Mouse (Mus musculus): Measurements from ENCODE around the gene Sox1. TPM values are rescaled to one million over a fixed set of nuclear protein-coding genes. Genes with fewer than 3 reads are reported as not detected.

Gene Sox1
- polyA plus RNA-seq, 1 experiment from 2014 or later: not detected

DNA sequence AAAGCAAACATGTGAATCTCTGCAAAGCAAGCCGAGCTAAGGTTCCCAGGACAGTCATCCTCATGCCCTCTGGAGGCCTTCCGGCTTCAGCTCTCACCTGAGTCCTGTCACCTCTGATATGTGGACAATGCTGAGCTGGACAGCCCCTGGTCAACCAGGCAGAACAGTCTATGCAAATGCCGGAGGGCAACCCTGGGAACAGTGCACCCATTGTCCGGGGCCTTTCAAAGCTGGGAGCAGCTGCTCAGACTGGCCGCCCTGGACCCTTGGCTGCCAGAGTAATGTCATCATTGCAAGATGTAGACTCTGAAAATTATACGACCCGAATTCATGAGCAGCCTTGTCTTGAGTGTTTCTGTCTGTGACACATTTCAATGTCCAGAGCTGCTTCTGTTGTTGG, 37.5 kb downstream of the Sox1 start:
- Histone ChIP-seq H3K9me3 (no peaks in the 10 kb centered on the region), H3K27me3 (ENCODE audit: insufficient read depth, poor library complexity, severe bottlenecking) (peaks cover 86% of the 10 kb centered on the region), H3K4me3 (no peak overlapping the region), H3K4me1 (peaks cover 20% of the 10 kb centered on the region), H3K36me3 (no peaks in the 10 kb centered on the region), H3K27ac (no peak overlapping the region)
- DNase-seq (ENCODE audit: low spot score): no peak
- 72% methylated on average over 7 of the region's 7 CpGs for WGBS

DNA sequence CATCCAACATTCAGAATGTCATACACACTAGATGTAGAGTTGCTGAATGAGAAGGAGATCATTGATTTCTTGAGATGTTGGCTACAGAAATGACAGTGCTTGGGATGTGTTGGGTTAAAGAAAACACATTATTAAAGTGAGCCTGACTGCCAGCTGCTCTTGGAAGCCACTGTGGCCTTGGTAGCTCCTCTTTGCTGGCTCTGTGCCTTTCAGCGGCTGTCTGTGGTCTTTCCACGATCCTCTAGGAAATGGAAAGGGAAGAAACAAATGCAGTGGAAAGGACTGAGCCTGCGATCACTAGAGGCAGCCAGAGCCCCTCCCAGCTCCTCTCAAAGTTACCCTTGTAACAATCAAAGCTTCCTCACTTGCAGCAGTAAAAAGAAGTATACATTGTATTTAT, 39.7 kb downstream of the Sox1 start:
- WGBS: 66% methylated on average over 3 of the region's 3 CpGs
- DNase-seq (ENCODE audit: low spot score): no peak
- H3K4me1 ChIP-seq: peaks cover 13% of the 10 kb centered on the region

DNA sequence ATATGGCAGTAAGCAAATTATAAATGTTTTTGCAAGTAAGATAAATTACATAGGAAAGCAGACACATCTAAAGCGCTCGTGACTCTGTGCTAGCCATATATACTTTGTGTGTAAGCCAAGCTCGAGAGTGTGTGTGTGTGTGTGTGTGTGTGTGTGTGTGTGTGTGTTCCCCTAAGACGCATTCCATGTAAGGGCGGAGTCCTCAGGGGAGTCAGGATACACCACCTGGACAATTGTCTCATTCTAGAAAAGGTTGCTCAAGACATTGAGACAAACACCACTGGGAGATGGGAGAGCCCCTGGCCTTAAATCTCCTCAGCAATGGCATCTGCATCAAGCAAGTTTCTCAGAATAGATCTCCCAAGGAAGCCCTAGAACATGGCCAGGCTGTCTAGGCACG, 42.9 kb downstream of the Sox1 start:
- Histone ChIP-seq H3K9me3 (no peaks in the 10 kb centered on the region), H3K27ac (no peak overlapping the region), H3K27me3 (ENCODE audit: insufficient read depth, poor library complexity, severe bottlenecking) (peaks cover 33% of the 10 kb centered on the region), H3K4me3 (no peak overlapping the region), H3K36me3 (no peaks in the 10 kb centered on the region), H3K4me1 (no peaks in the 10 kb centered on the region)
- DNase-seq (ENCODE audit: low spot score): no peak
- WGBS: 75% methylated on average over 6 of the region's 6 CpGs

More for the DNA sequence above, 39.7 kb downstream of the Sox1 start:
- no peaks in the 10 kb centered on the region for H3K36me3 ChIP-seq
- H3K27ac ChIP-seq: no peak overlapping the region
- no peaks in the 10 kb centered on the region for H3K9me3 ChIP-seq
- H3K27me3 ChIP-seq (ENCODE audit: insufficient read depth, poor library complexity, severe bottlenecking): peaks cover 65% of the 10 kb centered on the region
- no peak overlapping the region for H3K4me3 ChIP-seq

DNA sequence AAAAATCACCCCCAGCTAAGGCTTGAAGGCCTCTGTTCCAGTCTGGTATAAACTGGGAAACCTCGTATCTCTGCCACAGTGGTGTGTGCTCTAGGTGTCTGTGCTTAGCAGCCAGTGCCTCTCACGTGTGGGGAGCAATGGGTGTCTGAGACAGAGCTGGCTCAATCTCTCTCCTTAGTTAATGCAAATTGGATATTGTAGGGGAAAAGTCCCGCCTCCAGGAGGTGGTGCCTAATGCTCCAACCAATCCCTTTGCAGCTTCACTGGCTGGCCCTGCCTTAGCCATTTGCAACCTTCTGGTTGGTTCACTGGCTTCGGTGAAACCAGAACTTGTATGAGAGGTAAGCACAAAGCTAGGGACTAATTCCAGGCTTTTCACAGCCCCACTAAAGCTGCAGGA, 43.9 kb downstream of the Sox1 start:
- Histone ChIP-seq H3K36me3 (no peaks in the 10 kb centered on the region), H3K27me3 (ENCODE audit: insufficient read depth, poor library complexity, severe bottlenecking) (peaks cover 24% of the 10 kb centered on the region), H3K9me3 (no peaks in the 10 kb centered on the region), H3K27ac (no peak overlapping the region), H3K4me1 (no peaks in the 10 kb centered on the region), H3K4me3 (no peak overlapping the region)
- WGBS: 22% methylated on average over 4 of the region's 4 CpGs
- DNase-seq (ENCODE audit: low spot score): no peak

DNA sequence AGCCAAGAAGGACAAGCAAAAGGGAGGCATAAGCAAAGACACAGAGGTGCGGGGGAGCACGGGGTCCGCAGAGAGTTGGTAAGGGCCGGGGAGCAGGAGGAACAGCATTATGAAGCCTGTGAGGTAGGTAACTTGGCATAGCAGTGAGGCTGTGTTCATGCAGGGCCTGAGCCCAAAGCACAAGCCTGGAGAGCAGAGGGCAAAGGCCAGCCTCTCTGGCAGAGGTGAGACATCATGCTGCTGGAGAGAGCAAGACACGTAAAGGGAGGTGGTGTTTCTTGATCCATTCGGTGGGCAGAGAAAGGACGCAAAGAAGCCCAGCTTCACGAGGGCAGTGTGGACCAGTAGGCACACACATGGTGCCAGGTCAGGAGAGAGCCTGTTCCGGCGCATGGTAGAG, 44.8 kb downstream of the Sox1 start:
- no peak overlapping the region for H3K27ac ChIP-seq

DNA sequence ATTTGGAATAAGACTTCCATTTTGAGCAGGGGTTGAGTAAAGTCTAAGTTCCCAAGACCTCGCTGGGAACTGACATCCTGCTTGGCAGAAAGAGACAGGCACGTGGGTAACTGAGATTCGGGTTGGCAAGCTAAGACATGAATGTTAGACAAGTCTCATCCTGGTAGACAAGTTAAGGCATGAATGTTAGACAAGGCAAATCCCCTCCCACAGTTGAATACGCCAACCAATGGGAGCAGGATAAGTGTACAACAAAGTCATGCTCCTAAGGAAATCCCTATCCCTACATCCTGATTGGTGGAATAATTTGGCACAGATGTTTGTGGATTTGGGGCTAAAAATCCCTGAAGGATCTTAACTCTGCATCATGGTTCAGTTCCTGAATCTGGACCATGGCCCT, 45.9 kb downstream of the Sox1 start:
- Histone ChIP-seq H3K4me3 (no peak overlapping the region), H3K9me3 (no peaks in the 10 kb centered on the region), H3K27me3 (ENCODE audit: insufficient read depth, poor library complexity, severe bottlenecking) (peaks cover 29% of the 10 kb centered on the region), H3K27ac (no peak overlapping the region), H3K36me3 (no peaks in the 10 kb centered on the region), H3K4me1 (peaks cover 4% of the 10 kb centered on the region)
- WGBS: 83% methylated on average over 4 of the region's 4 CpGs
- no peak for DNase-seq (ENCODE audit: low spot score)

More for the DNA sequence above, 44.8 kb downstream of the Sox1 start:
- DNase-seq (ENCODE audit: low spot score): no peak
- Histone ChIP-seq H3K36me3 (no peaks in the 10 kb centered on the region), H3K4me3 (no peak overlapping the region), H3K4me1 (no peaks in the 10 kb centered on the region), H3K9me3 (no peaks in the 10 kb centered on the region), H3K27me3 (ENCODE audit: insufficient read depth, poor library complexity, severe bottlenecking) (peaks cover 24% of the 10 kb centered on the region)
- WGBS: 90% methylated on average over 10 of the region's 10 CpGs

DNA sequence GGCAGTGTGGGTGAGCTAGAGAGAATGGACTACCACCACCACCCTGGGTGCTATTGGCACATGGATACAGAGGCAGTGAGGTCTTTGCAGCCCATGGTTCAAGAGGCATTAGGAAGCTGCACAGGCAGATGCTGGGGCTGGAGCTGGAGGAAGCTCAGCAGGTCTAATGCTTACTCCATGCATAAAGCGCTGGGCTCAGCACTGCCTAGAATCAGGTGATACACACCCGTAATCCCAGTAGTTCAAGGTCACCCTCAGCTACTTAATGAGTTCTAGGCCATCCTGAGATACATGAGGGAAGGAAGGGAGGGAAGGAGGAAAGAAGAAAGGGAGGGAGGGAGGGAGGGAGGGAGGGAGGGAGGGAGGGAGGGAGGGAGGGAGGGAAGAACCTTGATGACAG, 50.2 kb downstream of the Sox1 start:
- Histone ChIP-seq H3K4me3 (no peak overlapping the region), H3K27ac (no peak overlapping the region), H3K4me1 (peaks cover 8% of the 10 kb centered on the region), H3K27me3 (ENCODE audit: insufficient read depth, poor library complexity, severe bottlenecking) (peaks cover 51% of the 10 kb centered on the region), H3K9me3 (no peaks in the 10 kb centered on the region), H3K36me3 (no peaks in the 10 kb centered on the region)
- no peak for DNase-seq (ENCODE audit: low spot score)
- 43% methylated on average over 2 of the region's 2 CpGs for WGBS

DNA sequence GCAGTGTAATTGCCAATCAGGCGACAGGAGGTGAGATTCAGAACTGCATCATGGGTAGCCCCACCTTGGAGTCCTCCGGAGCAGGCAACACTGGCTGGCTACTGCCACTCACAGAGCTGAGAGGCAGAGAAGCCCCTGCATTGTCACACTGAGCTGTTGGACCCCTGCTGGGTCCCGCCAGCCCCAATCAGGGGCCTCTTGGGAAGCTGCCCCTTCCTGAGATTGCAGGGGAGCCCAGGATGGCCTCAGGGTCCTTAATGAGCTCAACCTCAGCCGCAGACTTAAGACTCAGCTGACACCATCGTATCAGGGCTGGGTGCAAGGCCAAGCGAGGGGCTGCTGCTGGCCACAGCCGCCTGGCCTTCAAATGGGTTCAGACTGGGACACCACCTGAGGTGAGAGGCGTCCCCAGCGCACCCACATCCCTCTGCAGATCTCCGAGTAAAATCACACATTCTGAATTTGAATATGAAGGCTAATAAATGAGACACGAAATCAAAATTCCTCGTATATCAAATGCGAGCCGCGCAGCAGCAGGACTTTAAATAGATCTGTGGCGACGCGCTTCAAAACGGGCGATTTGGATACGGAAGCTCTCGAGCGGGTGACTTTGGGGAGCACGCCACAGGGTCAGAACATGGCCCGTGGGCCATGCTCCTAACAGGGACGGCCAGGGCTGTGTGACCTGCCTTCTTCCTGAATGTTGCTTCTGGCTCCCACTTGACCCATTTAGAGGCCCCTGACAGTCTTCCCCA, 51.0 kb downstream of the Sox1 start:
- Histone ChIP-seq H3K4me1 (peaks cover 8% of the 10 kb centered on the region), H3K27me3 (ENCODE audit: insufficient read depth, poor library complexity, severe bottlenecking) (peaks cover 52% of the 10 kb centered on the region), H3K4me3 (peak overlapping the region; percentile 39), H3K36me3 (no peaks in the 10 kb centered on the region), H3K9me3 (no peaks in the 10 kb centered on the region), H3K27ac (no peak overlapping the region)
- no peak for DNase-seq (ENCODE audit: low spot score)
- WGBS: 1% methylated on average over 26 of the region's 26 CpGs

Small RNA genes within 50 kb of the gene (microRNA-seq; reads per million reads assigned to microRNA genes)
- not detected for gene Gm25239

Other genes starting within 250 kb of the Sox1 start
- not detected in 2 replicates for gene A230072I06Rik, start 116.5 kb upstream of the Sox1 start, polyA plus RNA-seq (2016; fragmentation: Nextera tagmentation; extraction: Ambion mirVana)
- gene Spaca7, start 177.7 kb downstream of the Sox1 start, polyA plus RNA-seq (2016; fragmentation: Nextera tagmentation; extraction: Ambion mirVana): not detected in 2 replicates